Mouse (Mus musculus): Measurements from ENCODE around the gene Smad9.
A peak's percentile ranks its signal among the peaks of the same experiment; 100 is the strongest.

Smad9 gene

GRCm38 (mm10) chr3:54809111-54809510 lies 53.7 kb downstream of the Smad9 start:
- no peak for DNase-seq (ENCODE audit: low spot score in 2 of 2)

GRCm38 (mm10) chr3:54811616-54812015 lies 56.2 kb downstream of the Smad9 start:
- no peak for DNase-seq (ENCODE audit: low spot score in 2 of 2)

GRCm38 (mm10) chr3:54813418-54813988 lies 58.1 kb downstream of the Smad9 start:
- DNase-seq (ENCODE audit: low spot score in 2 of 2), result no peak

GRCm38 (mm10) chr3:54814622-54815021 lies 59.2 kb downstream of the Smad9 start:
- no peak for DNase-seq (ENCODE audit: low spot score in 2 of 2)

GRCm38 (mm10) chr3:54815292-54815691 lies 59.9 kb downstream of the Smad9 start:
- peak in 1 of 2 experiments; percentile 13 for DNase-seq (ENCODE audit: low spot score in 2 of 2)

GRCm38 (mm10) chr3:54822526-54822925 lies 67.1 kb downstream of the Smad9 start:
- no peak for DNase-seq (ENCODE audit: low spot score in 2 of 2)

GRCm38 (mm10) chr3:54832491-54832890 lies 77.1 kb downstream of the Smad9 start:
- DNase-seq (ENCODE audit: low spot score in 2 of 2), result no peak

- no peak for DNase-seq (ENCODE audit: low spot score in 2 of 2)
Observed at GRCm38 (mm10) chr3:54835421-54835820, 80.0 kb downstream of the Smad9 start.
